Mouse (Mus musculus) common myeloid progenitor, adult 5-6 weeks (primary cell): ENCODE measurements around the gene Fbxw10. TPM values are rescaled to one million over a fixed set of nuclear protein-coding genes. Genes with fewer than 3 reads are reported as not detected.

Experiments
- ATAC-seq: replicated peaks from 2 replicates; pipeline ENCODE4 v1.8.0; 2016; ENCODE audit warnings: low read depth, mild to moderate bottlenecking, moderate TSS enrichment, inconsistent platforms; ENCODE audit not compliant: poor library complexity, severe bottlenecking
- total RNA-seq: library from RNA; stranded (forward); fragments of 200-1000, 187-1606 nt; gene quantifications from 2 replicates; pipeline ENCODE4 v1.2.3, GENCODE M21; 2017

Gene Fbxw10
- total RNA-seq, 1 experiment from 2014 or later = 1.2 TPM

- ATAC-seq = no peak
Observed at GRCm38 (mm10) chr11:62891763-62892162, 44.9 kb downstream of the Fbxw10 start.

- ATAC-seq = peak; percentile 94
Observed at GRCm38 (mm10) chr11:62901699-62902323, 54.9 kb downstream of the Fbxw10 start.

- peak; percentile 50; the same call in 1 of the 2 replicates for ATAC-seq
Observed at GRCm38 (mm10) chr11:62903871-62904495, 57.1 kb downstream of the Fbxw10 start.

- peak; percentile 73 for ATAC-seq
Observed at GRCm38 (mm10) chr11:62909720-62910306, 62.9 kb downstream of the Fbxw10 start.

- ATAC-seq = no peak
Observed at GRCm38 (mm10) chr11:62911362-62911761, 64.5 kb downstream of the Fbxw10 start.

- ATAC-seq = no peak
Observed at GRCm38 (mm10) chr11:62913141-62913540, 66.3 kb downstream of the Fbxw10 start.

GRCm38 (mm10) chr11:62914532-62914931 is 67.7 kb downstream of the Fbxw10 start:
- ATAC-seq = no peak; the same call in 1 of the 2 replicates

- no peak for ATAC-seq
Observed at GRCm38 (mm10) chr11:62915486-62915885, 68.6 kb downstream of the Fbxw10 start.

GRCm38 (mm10) chr11:62916765-62917164 is 69.9 kb downstream of the Fbxw10 start:
- ATAC-seq = no peak

- no peak for ATAC-seq
Observed at GRCm38 (mm10) chr11:62919946-62920742, 73.3 kb downstream of the Fbxw10 start.

- no peak for ATAC-seq
Observed at GRCm38 (mm10) chr11:62920743-62921050, 73.8 kb downstream of the Fbxw10 start.

- ATAC-seq = peak; percentile 73
Observed at GRCm38 (mm10) chr11:62921052-62921977, 74.4 kb downstream of the Fbxw10 start.

- ATAC-seq = no peak
Observed at GRCm38 (mm10) chr11:62924091-62924761, 77.4 kb downstream of the Fbxw10 start.

Other genes with a start within 250 kb of the Fbxw10 start
- gene Lrrc75a, start 198.5 kb upstream of the Fbxw10 start, total RNA-seq = 1.8 and 6.9 TPM in 2 replicates
- gene Mmgt2, start 198.4 kb upstream of the Fbxw10 start, total RNA-seq = 13.0 and 28.6 TPM in 2 replicates
- gene Zfp287, start 115.2 kb upstream of the Fbxw10 start, total RNA-seq = 1.6 and 3.9 TPM in 2 replicates
- gene Gm10428, start 94.0 kb upstream of the Fbxw10 start, total RNA-seq = not detected in 2 replicates
- gene Zfp286, start 57.6 kb upstream of the Fbxw10 start, total RNA-seq = 4.2 and 5.1 TPM in 2 replicates
- 16.1 and 16.3 TPM in 2 replicates for gene Trim16, start 26.8 kb upstream of the Fbxw10 start, total RNA-seq
- 37.7 and 59.4 TPM in 2 replicates for gene Tvp23b, start 32.4 kb downstream of the Fbxw10 start, total RNA-seq
- gene Cdrt4, start 104.1 kb downstream of the Fbxw10 start, total RNA-seq = not detected in 2 replicates
- gene Tekt3, start 214.6 kb downstream of the Fbxw10 start, total RNA-seq = not detected in 2 replicates